Mouse (Mus musculus) MEL (cell line): ENCODE data around the gene Mrpl30. TPM values are rescaled to one million over a fixed set of nuclear protein-coding genes. Genes with fewer than 3 reads are reported as not detected.

Experiments
- DNase-seq: peaks from one replicate; pipeline ENCODE4 v3.0.0; 2011; ENCODE audit warnings: low read depth, low spot score
- H3K27ac ChIP-seq: 2 replicates; pipeline ENCODE4 v1.5.1; 2012; ENCODE audit warnings: low read depth, mild to moderate bottlenecking, control low read depth, low read length, moderate library complexity; ENCODE audit not compliant: control insufficient read depth
- H3K27me3 ChIP-seq, 2 experiments: fragments of 150-350 bp in 1 of 2; sonication (generic) in 1 of 2; 2 replicates each; pipeline ENCODE4 v1.6.1; 2012; ENCODE audit warnings: low read length in 2 of 2, mild to moderate bottlenecking in 2 of 2, improper control_type of control experiment in 1 of 2, moderate library complexity in 1 of 2; ENCODE audit not compliant: insufficient read depth in 2 of 2, control insufficient read depth in 1 of 2
- H3K36me3 ChIP-seq, 2 experiments: 2 replicates each; pipeline ENCODE4 v1.6.1; 2012 to 2014; ENCODE audit warnings: low read length in 2 of 2, improper control_type of control experiment in 1 of 2, inconsistent platforms in 1 of 2, mild to moderate bottlenecking in 1 of 2; ENCODE audit not compliant: insufficient read depth in 2 of 2, control insufficient read depth in 1 of 2
- H3K4me1 ChIP-seq, 2 experiments: fragments of 150-350 bp in 1 of 2; sonication (generic) in 1 of 2; 2 replicates each; pipeline ENCODE4 v1.6.1; 2012; ENCODE audit warnings: low read length in 2 of 2, improper control_type of control experiment in 1 of 2, mild to moderate bottlenecking in 1 of 2; ENCODE audit not compliant: insufficient read depth in 2 of 2, control insufficient read depth in 1 of 2
- H3K4me3 ChIP-seq, 2 experiments: fragments of 150-350 bp in 1 of 2; sonication (generic) in 1 of 2; 2 replicates each; pipeline ENCODE4 v1.5.1; 2012; ENCODE audit warnings: low read depth in 2 of 2, low read length in 2 of 2, mild to moderate bottlenecking in 2 of 2, moderate library complexity in 2 of 2, control low read depth in 1 of 2, improper control_type of control experiment in 1 of 2; ENCODE audit not compliant: control insufficient read depth in 1 of 2, insufficient read depth in 1 of 2
- H3K79me2 ChIP-seq: 2 replicates; pipeline ENCODE4 v1.6.1; 2012; ENCODE audit warnings: mild to moderate bottlenecking, low read length, moderate library complexity; ENCODE audit not compliant: control insufficient read depth, poor library complexity, insufficient read depth
- H3K9ac ChIP-seq: 2 replicates; pipeline ENCODE4 v1.6.1; 2012; ENCODE audit warnings: low read depth, mild to moderate bottlenecking, control low read depth, low read length, moderate library complexity; ENCODE audit not compliant: control insufficient read depth, poor library complexity, severe bottlenecking
- H3K9me3 ChIP-seq: fragments of 150-350 bp; sonication (generic); replicated peaks from 2 replicates; pipeline ENCODE4 v1.6.1; 2012; ENCODE audit warnings: mild to moderate bottlenecking, low read length, improper control_type of control experiment, moderate library complexity; ENCODE audit not compliant: insufficient read depth
- BHLHE40 ChIP-seq: IDR thresholded peaks from 2 replicates; pipeline ENCODE4 v1.6.1; 2012; ENCODE audit warnings: low read depth, mild to moderate bottlenecking, inconsistent platforms, low read length, improper control_type of control experiment, borderline replicate concordance
- CHD1 ChIP-seq: IDR thresholded peaks from 2 replicates; pipeline ENCODE4 v1.6.1; 2012; ENCODE audit warnings: low read depth, mild to moderate bottlenecking, inconsistent platforms, low read length, improper control_type of control experiment
- CHD2 ChIP-seq: IDR thresholded peaks from 2 replicates; pipeline ENCODE4 v1.6.1; 2011; ENCODE audit warnings: low read length, improper control_type of control experiment
- CTCF ChIP-seq, 3 experiments: IDR thresholded peaks in 2 of 3; conservative IDR thresholded peaks in 1 of 3; 2 replicates each; pipeline ENCODE4 v1.5.1; 2011 to 2012; ENCODE audit warnings: low read length in 3 of 3, low read depth in 2 of 3, mild to moderate bottlenecking in 2 of 3, improper control_type of control experiment in 1 of 3, inconsistent platforms in 1 of 3, mixed read lengths in 1 of 3, moderate library complexity in 1 of 3; ENCODE audit not compliant: control insufficient read depth in 1 of 3, insufficient read depth in 1 of 3, poor library complexity in 1 of 3, severe bottlenecking in 1 of 3
- E2F4 ChIP-seq: IDR thresholded peaks from 2 replicates; pipeline ENCODE4 v1.6.1; 2011; ENCODE audit warnings: low read depth, low read length, improper control_type of control experiment, borderline replicate concordance
- EP300 ChIP-seq, 2 experiments: IDR thresholded peaks; 2 replicates each; pipeline ENCODE4 v1.6.1; 2011; ENCODE audit warnings: improper control_type of control experiment in 2 of 2, low read length in 2 of 2, low read depth in 1 of 2, mild to moderate bottlenecking in 1 of 2
- ETS1 ChIP-seq: IDR thresholded peaks from 2 replicates; pipeline ENCODE4 v1.6.1; 2012; ENCODE audit warnings: low read depth, mild to moderate bottlenecking, inconsistent platforms, low read length, improper control_type of control experiment, moderate library complexity
- GABPA ChIP-seq: IDR thresholded peaks from 2 replicates; pipeline ENCODE4 v1.6.1; 2012; ENCODE audit warnings: low read depth, mild to moderate bottlenecking, inconsistent platforms, low read length, improper control_type of control experiment, moderate library complexity
- GATA1 ChIP-seq: IDR thresholded peaks from 2 replicates; pipeline ENCODE4 v1.6.1; 2011; ENCODE audit warnings: low read depth, low read length, improper control_type of control experiment
- HCFC1 ChIP-seq: IDR thresholded peaks from 2 replicates; pipeline ENCODE4 v1.6.1; 2012; ENCODE audit warnings: low read depth, mild to moderate bottlenecking, inconsistent platforms, low read length, improper control_type of control experiment, moderate library complexity
- JUND ChIP-seq: IDR thresholded peaks from 2 replicates; pipeline ENCODE4 v1.6.1; 2011; ENCODE audit warnings: low read depth, mild to moderate bottlenecking, improper control_type of control experiment, low read length
- KAT2A ChIP-seq: conservative IDR thresholded peaks from 2 replicates; pipeline ENCODE4 v1.6.1; 2012; ENCODE audit warnings: low read depth, low read length, improper control_type of control experiment, inconsistent platforms
- MAFK ChIP-seq: IDR thresholded peaks from 2 replicates; pipeline ENCODE4 v1.6.1; 2011; ENCODE audit warnings: low read depth, mild to moderate bottlenecking, low read length, improper control_type of control experiment, borderline replicate concordance
- MAX ChIP-seq: IDR thresholded peaks from 2 replicates; pipeline ENCODE4 v1.6.1; 2011; ENCODE audit warnings: low read length, improper control_type of control experiment
- MAZ ChIP-seq: IDR thresholded peaks from 2 replicates; pipeline ENCODE4 v1.6.1; 2012; ENCODE audit warnings: low read depth, mild to moderate bottlenecking, inconsistent platforms, low read length, improper control_type of control experiment
- MEF2A ChIP-seq: IDR thresholded peaks from 2 replicates; pipeline ENCODE4 v1.6.1; 2014; ENCODE audit warnings: low read depth, mild to moderate bottlenecking, inconsistent platforms, low read length, improper control_type of control experiment; ENCODE audit not compliant: poor library complexity, insufficient replicate concordance, severe bottlenecking; ENCODE audit errors: extremely low read depth
- MXI1 ChIP-seq: IDR thresholded peaks from 2 replicates; pipeline ENCODE4 v1.6.1; 2011; ENCODE audit warnings: mild to moderate bottlenecking, low read depth, low read length, improper control_type of control experiment
- MYB ChIP-seq: IDR thresholded peaks from 2 replicates; pipeline ENCODE4 v1.6.1; 2011; ENCODE audit warnings: mild to moderate bottlenecking, low read depth, low read length, improper control_type of control experiment
- MYC ChIP-seq: IDR thresholded peaks from 2 replicates; pipeline ENCODE4 v1.6.1; 2011; ENCODE audit warnings: low read depth, mild to moderate bottlenecking, low read length, improper control_type of control experiment, moderate library complexity
- NRF1 ChIP-seq: IDR thresholded peaks from 2 replicates; pipeline ENCODE4 v1.6.1; 2014; ENCODE audit warnings: low read depth, mild to moderate bottlenecking, inconsistent platforms, low read length, improper control_type of control experiment, moderate library complexity; ENCODE audit not compliant: poor library complexity, insufficient read depth, severe bottlenecking
- POLR2A ChIP-seq, 2 experiments: IDR thresholded peaks; 2 replicates each; pipeline ENCODE4 v1.6.1; 2011 to 2012; ENCODE audit warnings: low read length in 2 of 2, mild to moderate bottlenecking in 2 of 2, control low read depth in 1 of 2, improper control_type of control experiment in 1 of 2, low read depth in 1 of 2, moderate library complexity in 1 of 2; ENCODE audit not compliant: control insufficient read depth in 1 of 2, insufficient read depth in 1 of 2, poor library complexity in 1 of 2
- POLR2AphosphoS2 ChIP-seq: IDR thresholded peaks from 2 replicates; pipeline ENCODE4 v1.6.1; 2011; ENCODE audit warnings: low read length, improper control_type of control experiment
- POLR2AphosphoS5 ChIP-seq: IDR thresholded peaks from 2 replicates; pipeline ENCODE4 v1.6.1; 2012; ENCODE audit warnings: low read depth, borderline replicate concordance, mild to moderate bottlenecking, inconsistent platforms, low read length, moderate library complexity, mixed read lengths
- RAD21 ChIP-seq: IDR thresholded peaks from 2 replicates; pipeline ENCODE4 v1.6.1; 2011; ENCODE audit warnings: mild to moderate bottlenecking, low read depth, low read length, improper control_type of control experiment
- RCOR1 ChIP-seq: IDR thresholded peaks from 2 replicates; pipeline ENCODE4 v1.6.1; 2012; ENCODE audit warnings: low read depth, mild to moderate bottlenecking, inconsistent platforms, low read length, improper control_type of control experiment
- SIN3A ChIP-seq: IDR thresholded peaks from 2 replicates; pipeline ENCODE4 v1.6.1; 2012; ENCODE audit warnings: low read length, improper control_type of control experiment, inconsistent platforms
- SMC3 ChIP-seq: IDR thresholded peaks from 2 replicates; pipeline ENCODE4 v1.6.1; 2011; ENCODE audit warnings: low read depth, low read length, improper control_type of control experiment
- TAL1 ChIP-seq: IDR thresholded peaks from 2 replicates; pipeline ENCODE4 v1.6.1; 2012; ENCODE audit warnings: mild to moderate bottlenecking, inconsistent platforms, low read length, moderate library complexity, mixed read lengths
- TBP ChIP-seq: IDR thresholded peaks from 2 replicates; pipeline ENCODE4 v1.8.0; 2011; ENCODE audit warnings: low read depth, low read length, improper control_type of control experiment
- TCF12 ChIP-seq: IDR thresholded peaks from 2 replicates; pipeline ENCODE4 v1.6.1; 2014; ENCODE audit warnings: low read depth, mild to moderate bottlenecking, inconsistent platforms, low read length, improper control_type of control experiment, moderate library complexity
- UBTF ChIP-seq: IDR thresholded peaks from 2 replicates; pipeline ENCODE4 v1.6.1; 2012; ENCODE audit warnings: low read depth, mild to moderate bottlenecking, inconsistent platforms, low read length, improper control_type of control experiment, moderate library complexity, borderline replicate concordance; ENCODE audit not compliant: insufficient read depth
- USF1 ChIP-seq: IDR thresholded peaks from 2 replicates; pipeline ENCODE4 v1.6.1; 2014; ENCODE audit warnings: low read depth, mild to moderate bottlenecking, inconsistent platforms, low read length, improper control_type of control experiment, moderate library complexity
- ZC3H11A ChIP-seq: IDR thresholded peaks from 2 replicates; pipeline ENCODE4 v1.6.1; 2012; ENCODE audit warnings: low read depth, mild to moderate bottlenecking, inconsistent platforms, low read length, improper control_type of control experiment
- ZKSCAN1 ChIP-seq: IDR thresholded peaks from 2 replicates; pipeline ENCODE4 v1.6.1; 2012; ENCODE audit warnings: low read depth, mild to moderate bottlenecking, inconsistent platforms, low read length, improper control_type of control experiment, moderate library complexity
- ZMIZ1 ChIP-seq: IDR thresholded peaks from 2 replicates; pipeline ENCODE4 v1.6.1; 2012; ENCODE audit warnings: low read depth, mild to moderate bottlenecking, inconsistent platforms, low read length, improper control_type of control experiment, moderate library complexity
- ZNF384 ChIP-seq: IDR thresholded peaks from 2 replicates; pipeline ENCODE4 v1.6.1; 2012; ENCODE audit warnings: low read depth, mild to moderate bottlenecking, inconsistent platforms, low read length, improper control_type of control experiment
- polyA plus RNA-seq, 2 experiments: library from polyadenylated mRNA; stranded (reverse) in 1 of 2; unstranded in 1 of 2; fragments of >175 nt in 1 of 2; fragments of >200 nt in 1 of 2; gene quantifications; 2 replicates each; pipeline versions ENCODE4 v1.2.1 to v1.2.4; 2012; ENCODE audit warnings: low replicate concordance in 2 of 2, low read depth in 1 of 2; ENCODE audit not compliant: insufficient read length in 2 of 2, insufficient read depth in 1 of 2, missing spikeins in 1 of 2
- total RNA-seq: library from RNA; depleted of rRNA; stranded (reverse); fragments of 300-350 nt; gene quantifications from 2 replicates; pipeline ENCODE4 v1.2.3, GENCODE M21; 2012; rRNA removed

Mrpl30 gene
- total RNA-seq, result 255 and 257 TPM in 2 replicates
- 100 to 1,000 TPM; 189 to 260 TPM for polyA plus RNA-seq

GRCm38 (mm10) chr1:37890025-37890652, at the start of gene Mrpl30, which contains the start of gene Mitd1:
Gene Mrpl30, plus strand, starts transcription at chr1:37890477.
Gene Mitd1, minus strand, starts transcription at chr1:37890411.
- Histone ChIP-seq H3K4me1 (peaks cover 0 to 14% of the 10 kb centered on the region in 2 experiments; a peak in 1 of 4 replicates), H3K27ac (peak within 1 kb of the TSS; percentile 81), H3K27me3 (no peaks in the 10 kb centered on the region), H3K79me2 (peaks cover 28% of the 10 kb centered on the region), H3K36me3 (peaks cover 7 to 10% of the 10 kb centered on the region in 2 experiments; a peak in 3 of 4 replicates), H3K9me3 (no peaks in the 10 kb centered on the region), H3K4me3 (peak within 1 kb of the TSS; percentile 79 to 92), H3K9ac (peak within 1 kb of the TSS; percentile 92)
- DNase-seq, result peak; percentile 93
- TF ChIP-seq UBTF, result no peak
- peak; percentile 90 for TF ChIP-seq POLR2AphosphoS2
- peak; percentile 64; the same call in 1 of the 2 replicates for TF ChIP-seq USF1
- TF ChIP-seq ZKSCAN1, result peak; percentile 81; the same call in 1 of the 2 replicates
- TF ChIP-seq ZC3H11A, result no peak
- TF ChIP-seq CHD2, result no peak
- no peak for TF ChIP-seq SMC3
- TF ChIP-seq RAD21, result no peak
- TF ChIP-seq MAX, result peak; percentile 79
- peak; percentile 96 for TF ChIP-seq HCFC1
- TF ChIP-seq ETS1, result peak; percentile 75; the same call in 1 of the 2 replicates
- peak; percentile 83 for TF ChIP-seq TCF12
- TF ChIP-seq MXI1, result peak; percentile 95
- TF ChIP-seq MAZ, result no peak
- TF ChIP-seq NRF1, result peak; percentile 85
- TF ChIP-seq ZMIZ1, result peak; percentile 71
- TF ChIP-seq GATA1, result 0 out of 2 replicates have a peak, but pooled peaks have one; percentile 2
- TF ChIP-seq TAL1, result no peak
- no peak for TF ChIP-seq POLR2AphosphoS5
- TF ChIP-seq MEF2A, result peak; percentile 46; the same call in 1 of the 2 replicates
- TF ChIP-seq CHD1, result no peak
- no peak for TF ChIP-seq CTCF (IDR thresholded peaks at IDR 0.05 in 2 of 3, conservative IDR thresholded peaks at IDR 0.05 in 1 of 3; ENCODE audit: control insufficient read depth in 1 of 3, insufficient read depth in 1 of 3, low read depth in 2 of 3, low read length in 3 of 3, poor library complexity in 1 of 3, severe bottlenecking in 1 of 3)
- peak; percentile 87 for TF ChIP-seq E2F4
- no peak for TF ChIP-seq MYB
- peak; percentile 100 for TF ChIP-seq ZNF384
- peak; percentile 83 to 95; a peak in 3 of 4 replicates for TF ChIP-seq POLR2A (IDR thresholded peaks at IDR 0.05; ENCODE audit: control insufficient read depth in 1 of 2, insufficient read depth in 1 of 2, low read depth in 1 of 2, low read length in 2 of 2, poor library complexity in 1 of 2)
- peak; percentile 95 for TF ChIP-seq TBP
- TF ChIP-seq GABPA, result no peak
- peak; percentile 76 for TF ChIP-seq KAT2A
- peak; percentile 98 for TF ChIP-seq SIN3A
- TF ChIP-seq MYC, result peak; percentile 85
- no peak; the same call in 1 of the 2 replicates for TF ChIP-seq RCOR1
- no peak for TF ChIP-seq MAFK
- peak in 1 of 2 experiments; percentile 40; a peak in 1 of 4 replicates for TF ChIP-seq EP300 (IDR thresholded peaks at IDR 0.05; ENCODE audit: low read depth in 1 of 2, low read length in 2 of 2)
- TF ChIP-seq JUND, result 0 out of 2 replicates have a peak, but pooled peaks have one; percentile 29
- no peak; the same call in 1 of the 2 replicates for TF ChIP-seq BHLHE40
